ENCODE assay signal across 18 mouse cellular contexts in genomic region chr12:69084656-69085055, GRCm38 (mm10).
DNase-seq lines count a peak whose midpoint lies in the region; ATAC-seq and TF ChIP-seq lines count a peak whose summit lies in the region.
"Had no signal": no experiment of that assay in that cellular context is flagged by ENCODE, and none has a peak within 500 bp of the region (broad histone marks: within the 10 kb centered on the region; RNA-seq: fewer than 3 reads in every experiment).

No protein-coding gene starts in this region.

- TF ChIP-seq POLR2A in heart, adult 2 months (IDR thresholded peaks at IDR 0.05; ENCODE audit: insufficient read depth, low read depth, low read length), result no peak
- no peak for TF ChIP-seq POLR2A in limb, embryonic 14.5 days (IDR thresholded peaks at IDR 0.05; ENCODE audit: borderline replicate concordance, extremely low read depth, insufficient read depth, insufficient read length)

- no peak overlapping the region for H3K27ac ChIP-seq in heart, adult 2 months
- H3K27ac ChIP-seq in embryonic facial prominence, embryonic 10.5 days (replicated peaks), result peak overlapping the region; percentile 76
- H3K27ac ChIP-seq in limb, embryonic 10.5 days, result peak overlapping the region; percentile 77
- no peak overlapping the region for H3K27ac ChIP-seq in limb, embryonic 14.5 days (replicated peaks; ENCODE audit: low read depth, low read length)
- H3K27ac ChIP-seq: embryonic facial prominence, embryonic 15.5 days; forebrain, embryonic 15.5 days; heart, embryonic 13.5 days; hindbrain, embryonic 15.5 days had no signal

- no peak for TF ChIP-seq EP300 in heart, adult 2 months (IDR thresholded peaks at IDR 0.05; ENCODE audit: insufficient read depth, low read depth, low read length)

- H3K4me3 ChIP-seq in heart, adult 2 months, result no peak overlapping the region
- no peak overlapping the region for H3K4me3 ChIP-seq in embryonic facial prominence, embryonic 10.5 days
- H3K4me3 ChIP-seq in limb, embryonic 10.5 days, result no peak overlapping the region
- H3K4me3 ChIP-seq in limb, embryonic 14.5 days (replicated peaks; ENCODE audit: low read length), result no peak overlapping the region
- H3K4me3 ChIP-seq: erythroblast, embryonic 14.5 days; forebrain, embryonic 15.5 days; hindbrain, embryonic 15.5 days had no signal

- no peak for TF ChIP-seq CTCF in heart, adult 2 months (IDR thresholded peaks at IDR 0.05)

- peak; percentile 84 for DNase-seq in heart, adult 11 months
- no peak for DNase-seq in heart, adult 2 months
- peak; percentile 15 for DNase-seq in embryonic facial prominence, embryonic 10.5 days (ENCODE audit: low spot score)
- no peak for DNase-seq in limb, embryonic 10.5 days (ENCODE audit: low spot score)
- no peak for DNase-seq in limb, embryonic 14.5 days (ENCODE audit: low spot score)
- no peak for DNase-seq in frontal cortex, postnatal 36 days (ENCODE audit: low spot score in 2 of 2)
- DNase-seq in kidney, adult 11 months, result no peak
- DNase-seq: adrenal gland, postnatal 10 days; cerebellum, adult 11-12 months; cerebellum, adult 9-10 months; cerebellum, postnatal 25 days; gastrocnemius, postnatal 14 days; heart, postnatal 36 days had no signal

- no peaks in the 10 kb centered on the region for H3K9me3 ChIP-seq in embryonic facial prominence, embryonic 10.5 days
- no peaks in the 10 kb centered on the region for H3K9me3 ChIP-seq in limb, embryonic 10.5 days (replicated peaks)
- no peaks in the 10 kb centered on the region for H3K9me3 ChIP-seq in limb, embryonic 14.5 days (ENCODE audit: control insufficient read depth, low read length)
- H3K9me3 ChIP-seq: embryonic facial prominence, embryonic 15.5 days; forebrain, embryonic 15.5 days; heart, embryonic 13.5 days; hindbrain, embryonic 15.5 days had no signal

- H3K36me3 ChIP-seq in heart, adult 2 months (ENCODE audit: control insufficient read depth, insufficient read depth, low read length), result no peaks in the 10 kb centered on the region
- H3K36me3 ChIP-seq in embryonic facial prominence, embryonic 10.5 days (replicated peaks), result no peaks in the 10 kb centered on the region
- H3K36me3 ChIP-seq in limb, embryonic 10.5 days, result no peaks in the 10 kb centered on the region
- no peaks in the 10 kb centered on the region for H3K36me3 ChIP-seq in limb, embryonic 14.5 days (ENCODE audit: control insufficient read depth, insufficient read depth, low read length)
- H3K36me3 ChIP-seq: embryonic facial prominence, embryonic 15.5 days; forebrain, embryonic 15.5 days; heart, embryonic 13.5 days; hindbrain, embryonic 15.5 days had no signal

- intact Hi-C loops in heart, adult 2 months (cut with DNase I), result no loop called here

- ATAC-seq in limb, embryonic 14.5 days (ENCODE audit: low FRiP score, low read depth), result no peak
- ATAC-seq: forebrain, embryonic 15.5 days had no signal

- peak overlapping the region; percentile 57 for H3K4me2 ChIP-seq in limb, embryonic 14.5 days (replicated peaks; ENCODE audit: low read depth, low read length, severe bottlenecking)
- H3K4me2 ChIP-seq: forebrain, embryonic 15.5 days had no signal

- H3K9ac ChIP-seq in heart, adult 2 months (ENCODE audit: low read depth, low read length), result no peak overlapping the region
- H3K9ac ChIP-seq in limb, embryonic 14.5 days (ENCODE audit: low read depth, low read length, severe bottlenecking), result no peak overlapping the region
- H3K9ac ChIP-seq: embryonic facial prominence, embryonic 15.5 days; forebrain, embryonic 15.5 days; heart, embryonic 13.5 days; hindbrain, embryonic 15.5 days had no signal

- H3K27me3 ChIP-seq in heart, adult 2 months (ENCODE audit: control insufficient read depth, insufficient read depth, low read length), result peaks cover 2% of the 10 kb centered on the region; the same call in 1 of the 2 replicates
- no peaks in the 10 kb centered on the region for H3K27me3 ChIP-seq in embryonic facial prominence, embryonic 10.5 days (replicated peaks; ENCODE audit: low read depth, poor library complexity, severe bottlenecking)
- no peaks in the 10 kb centered on the region for H3K27me3 ChIP-seq in limb, embryonic 10.5 days (ENCODE audit: low read depth, poor library complexity, severe bottlenecking)
- H3K27me3 ChIP-seq in limb, embryonic 14.5 days (ENCODE audit: control insufficient read depth, insufficient read depth, low read length), result no peaks in the 10 kb centered on the region; the same call in 1 of the 2 replicates
- H3K27me3 ChIP-seq: forebrain, embryonic 15.5 days; heart, embryonic 13.5 days; hindbrain, embryonic 15.5 days had no signal

- H3K4me1 ChIP-seq in heart, adult 2 months (ENCODE audit: control insufficient read depth, insufficient read depth, low read length), result no peaks in the 10 kb centered on the region
- peaks cover 52% of the 10 kb centered on the region for H3K4me1 ChIP-seq in embryonic facial prominence, embryonic 10.5 days
- H3K4me1 ChIP-seq in limb, embryonic 10.5 days, result peaks cover 49% of the 10 kb centered on the region
- peaks cover 18% of the 10 kb centered on the region for H3K4me1 ChIP-seq in limb, embryonic 14.5 days (ENCODE audit: control insufficient read depth, insufficient read depth, low read length)

- WGBS in heart, adult 2 months, result 68% methylated on average over 5 of the region's 5 CpGs
- 66% methylated on average over 5 of the region's 5 CpGs for WGBS in embryonic facial prominence, embryonic 10.5 days
- 82% methylated on average over 5 of the region's 5 CpGs for WGBS in limb, embryonic 10.5 days
- WGBS in limb, embryonic 14.5 days, result 54% methylated on average over 5 of the region's 5 CpGs

- no peaks in the 10 kb centered on the region for H3K79me2 ChIP-seq in heart, adult 2 months (replicated peaks; ENCODE audit: control insufficient read depth, insufficient read depth, low read length)

Comparison
In these comparisons a context has a peak if more than half of its experiments do, and no peak if none do; other contexts are left out.
1. DNase-seq: peak in heart, adult 11 months (single experiment) and embryonic facial prominence, embryonic 10.5 days (single experiment); none in heart, adult 2 months (0 of 2), limb, embryonic 10.5 days (single experiment), limb, embryonic 14.5 days (single experiment), frontal cortex, postnatal 36 days (0 of 2) and kidney, adult 11 months (single experiment).
2. H3K27ac ChIP-seq: peak in embryonic facial prominence, embryonic 10.5 days (single experiment) and limb, embryonic 10.5 days (single experiment); none in heart, adult 2 months (single experiment) and limb, embryonic 14.5 days (single experiment).